Mouse (Mus musculus) MN1 (cell line): Measurements from ENCODE around the gene Bcam.
A peak's percentile ranks its signal among the peaks of the same experiment; 100 is the strongest.
"Not testable (repeated sequence)": the region's sequence is repeated elsewhere in the genome, so short reads cannot be mapped to it uniquely, and the experiment has no call there.

Experiments
- DNase-seq: peaks from one replicate; pipeline ENCODE4 v3.0.0-alpha.2; 2016; ENCODE audit warnings: low spot score

The Bcam gene

DNA sequence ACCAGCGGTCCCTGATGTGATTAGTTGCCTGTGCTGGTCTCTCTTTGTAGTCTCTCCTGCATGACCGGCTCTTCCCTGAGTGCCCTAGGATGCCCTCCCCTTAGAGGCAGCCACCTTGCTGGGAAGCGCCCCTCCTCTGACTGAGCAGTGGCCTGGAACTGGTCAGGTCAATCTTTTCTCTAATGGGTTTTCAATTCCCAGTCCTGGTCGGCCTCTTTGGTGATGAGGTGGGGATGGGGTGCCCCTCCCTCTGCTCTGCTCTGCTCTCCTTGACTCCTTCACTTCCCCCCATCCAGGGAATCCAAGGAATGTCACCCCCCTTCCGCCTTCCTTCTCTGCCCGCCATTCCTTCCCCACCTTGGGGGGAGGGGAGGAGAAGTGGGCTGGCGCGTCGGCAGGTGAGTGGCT lies at the start of gene Bcam:
Bcam (minus strand) TSS at position 33 of the 408 bp plus-strand sequence.
- DNase-seq = no peak

DNA sequence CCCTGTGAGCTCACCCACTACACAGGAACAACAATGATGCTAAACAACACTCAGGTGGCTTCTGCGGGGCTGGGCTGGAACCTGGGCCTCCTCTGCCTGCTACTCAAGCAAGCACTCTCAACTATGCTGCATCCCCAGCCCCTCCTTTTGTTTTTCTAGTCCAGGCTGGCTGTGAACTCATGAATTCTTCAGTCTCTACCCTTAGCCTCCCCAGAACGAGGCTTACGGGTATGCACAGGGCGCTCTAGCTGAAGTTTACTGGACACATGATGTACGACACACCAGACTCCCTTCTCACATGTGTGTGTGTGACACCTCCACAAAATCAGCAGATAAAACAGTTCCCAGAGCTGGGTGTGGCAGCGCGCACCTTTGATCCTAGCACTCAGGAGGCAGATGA lies 48.1 kb upstream of the Bcam start:
- DNase-seq = no peak

DNA sequence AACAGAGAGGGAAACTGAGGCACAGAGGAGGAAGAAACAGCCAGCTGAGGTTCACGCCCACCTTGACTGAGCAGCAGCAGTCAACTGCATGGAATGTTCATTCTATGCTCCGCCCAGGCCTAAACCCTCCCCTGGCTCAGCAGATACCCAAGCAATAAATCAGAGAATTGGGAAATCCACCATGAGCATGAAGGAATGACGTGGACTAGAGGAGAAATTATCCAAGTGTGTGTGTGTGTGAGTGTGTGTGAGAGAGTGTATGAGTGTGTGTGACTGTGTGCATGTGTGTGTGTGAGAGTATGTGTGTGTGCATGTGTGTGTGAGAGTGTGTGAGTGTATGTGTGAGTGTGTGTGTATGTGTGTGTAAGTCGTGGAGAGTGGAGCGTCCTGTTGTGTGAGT lies 47.6 kb upstream of the Bcam start:
- no peak for DNase-seq

DNA sequence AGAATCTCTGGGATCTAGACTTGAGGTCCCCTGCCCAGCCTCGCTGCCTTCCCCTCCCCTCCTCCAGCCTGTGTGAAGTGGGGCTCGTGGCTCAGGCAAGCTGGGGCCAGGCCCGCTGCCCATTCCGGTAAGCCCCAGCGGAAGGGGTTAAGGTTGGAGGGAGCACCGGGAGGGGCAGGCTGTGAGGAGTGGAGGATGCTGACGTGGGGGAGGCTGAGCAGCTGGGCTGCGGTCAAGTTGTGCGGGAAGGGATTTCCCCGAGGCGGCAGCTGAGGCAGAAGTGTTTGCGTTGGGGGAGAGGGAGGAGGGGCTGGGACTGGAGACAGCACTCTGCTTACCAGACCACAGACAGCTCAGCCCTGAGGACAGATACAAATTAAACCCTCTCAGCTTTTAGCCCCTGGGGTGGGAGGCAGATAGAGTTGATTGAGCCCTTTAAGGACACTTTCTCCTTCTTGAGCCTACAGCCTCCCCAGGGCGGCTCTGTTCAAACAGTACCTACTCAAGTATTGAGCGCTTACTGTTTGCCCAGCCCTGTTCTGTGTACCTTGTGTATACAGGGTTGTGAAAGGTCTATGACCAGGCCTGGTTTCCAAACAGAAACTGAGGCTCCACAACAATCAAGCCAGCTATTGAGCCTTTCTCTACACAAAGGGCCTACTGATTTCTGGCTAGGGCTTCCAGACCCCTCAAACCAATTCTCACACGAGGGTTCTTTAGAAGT lies 46.7 kb upstream of the Bcam start:
- peak; percentile 41 for DNase-seq

DNA sequence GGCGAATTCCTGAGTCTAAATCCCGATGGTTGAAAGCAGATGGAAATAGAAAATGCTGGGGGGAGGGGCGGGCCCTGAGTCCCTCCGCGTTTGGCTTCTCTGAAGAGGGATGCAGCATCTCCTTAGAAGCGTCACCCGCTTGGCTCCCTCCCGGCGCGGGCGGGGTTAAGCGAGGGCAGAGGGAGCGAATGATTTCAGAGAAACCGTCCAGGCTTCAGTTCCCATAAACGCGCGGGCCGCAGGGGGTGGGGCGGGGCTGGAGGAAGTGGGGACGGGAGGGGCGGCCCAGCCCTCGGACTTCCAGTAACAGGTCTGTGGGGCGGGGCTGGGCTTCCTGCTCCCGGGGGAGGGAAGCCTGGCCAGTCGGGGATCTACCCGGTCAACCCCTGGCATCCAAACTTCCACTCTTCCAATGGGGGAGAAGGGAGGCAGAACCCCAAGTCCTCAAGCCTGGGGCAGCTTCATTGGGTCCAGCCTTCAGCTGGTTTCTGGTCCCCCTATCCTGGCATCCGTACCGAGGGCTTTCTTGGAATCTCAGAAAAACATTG lies 45.5 kb upstream of the Bcam start:
- peak; percentile 73 for DNase-seq

DNA sequence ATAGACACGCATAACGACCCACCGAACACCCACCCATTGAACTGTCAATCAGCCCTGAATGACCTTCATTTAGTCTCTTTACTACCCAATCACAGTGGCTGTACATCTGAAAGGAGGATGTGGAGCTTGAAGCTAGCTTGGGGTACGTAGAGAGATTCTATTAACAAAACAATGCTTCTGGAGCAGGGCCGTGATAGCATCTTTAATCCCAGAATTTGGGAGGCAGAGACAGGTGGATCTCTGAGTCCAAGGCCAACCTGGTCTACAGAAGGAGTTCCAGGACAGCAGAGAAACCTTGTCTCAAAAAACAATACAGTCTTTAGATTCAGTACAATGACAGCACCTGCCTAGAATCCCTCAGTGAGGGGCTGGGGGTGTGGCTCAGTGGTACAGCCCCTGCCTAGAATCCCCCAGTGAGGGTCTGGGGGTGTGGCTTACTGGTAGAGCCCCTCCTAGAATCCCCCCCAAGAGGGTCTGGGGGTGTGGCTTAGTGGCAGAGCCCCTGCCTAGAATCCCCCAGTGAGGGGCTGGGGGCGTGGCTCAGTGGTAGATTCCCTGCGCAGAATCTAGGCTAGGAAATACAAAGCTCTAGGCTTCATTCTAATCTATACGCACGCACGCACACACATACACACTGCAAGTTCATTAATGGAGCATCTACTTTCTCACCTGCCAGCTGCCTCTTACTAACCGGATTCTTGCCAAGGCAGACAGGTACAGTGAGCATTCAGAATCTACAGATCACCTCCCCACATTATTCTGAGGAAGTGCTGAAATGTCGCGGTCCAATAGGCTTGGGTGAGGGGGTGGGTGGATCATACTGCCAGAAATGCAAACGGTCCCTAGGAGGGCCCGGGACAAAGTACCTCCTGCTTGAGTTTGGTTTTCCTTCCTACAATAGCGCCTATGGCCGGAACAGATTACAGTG lies 44.7 kb upstream of the Bcam start:
- no peak for DNase-seq

DNA sequence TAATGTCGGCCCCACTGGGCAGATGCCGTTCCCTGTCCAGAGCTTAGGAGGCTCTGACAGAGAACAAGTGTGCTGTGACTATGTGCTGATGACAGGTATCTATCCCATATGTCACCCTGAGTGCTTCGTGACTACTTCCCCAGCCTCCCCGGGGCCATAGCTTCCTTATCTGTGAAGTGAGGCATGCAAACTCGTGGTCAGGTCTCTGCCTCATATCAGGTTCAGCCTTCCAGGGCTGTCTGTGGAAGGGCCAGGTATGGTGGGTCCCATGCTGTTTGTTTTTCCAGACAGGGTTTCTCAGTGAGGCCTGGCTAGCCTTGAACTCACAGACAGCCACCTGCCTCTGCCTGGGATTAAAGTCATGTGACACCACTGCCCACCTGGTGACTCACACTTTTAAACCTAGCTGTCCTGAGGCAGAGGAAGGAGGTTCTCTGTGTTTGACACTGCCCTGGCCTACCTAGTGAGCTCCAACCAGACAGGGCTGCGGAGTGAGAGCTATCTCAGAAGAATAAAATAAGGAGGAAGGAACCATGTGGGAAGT lies 42.8 kb upstream of the Bcam start:
- no peak for DNase-seq

DNA sequence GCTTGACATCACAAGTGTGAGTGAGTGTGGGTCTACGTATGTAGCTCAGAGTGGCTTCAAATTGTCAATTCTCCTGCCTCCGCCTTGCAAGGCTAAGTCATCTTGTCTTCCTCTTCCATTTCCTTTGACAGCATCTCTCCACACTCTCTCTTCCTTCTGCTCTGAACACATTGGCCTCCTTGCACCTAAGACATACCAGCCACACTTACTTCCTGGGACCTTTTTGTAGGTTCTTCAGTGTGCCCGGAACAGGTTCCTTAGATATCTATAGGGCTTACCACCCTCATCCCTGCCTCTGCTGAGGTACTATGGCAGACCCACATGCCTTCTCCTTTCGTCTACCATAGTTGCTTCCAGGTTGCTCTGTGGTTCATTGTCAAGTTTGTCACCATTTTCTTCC lies 42.3 kb upstream of the Bcam start:
- DNase-seq = no peak

DNA sequence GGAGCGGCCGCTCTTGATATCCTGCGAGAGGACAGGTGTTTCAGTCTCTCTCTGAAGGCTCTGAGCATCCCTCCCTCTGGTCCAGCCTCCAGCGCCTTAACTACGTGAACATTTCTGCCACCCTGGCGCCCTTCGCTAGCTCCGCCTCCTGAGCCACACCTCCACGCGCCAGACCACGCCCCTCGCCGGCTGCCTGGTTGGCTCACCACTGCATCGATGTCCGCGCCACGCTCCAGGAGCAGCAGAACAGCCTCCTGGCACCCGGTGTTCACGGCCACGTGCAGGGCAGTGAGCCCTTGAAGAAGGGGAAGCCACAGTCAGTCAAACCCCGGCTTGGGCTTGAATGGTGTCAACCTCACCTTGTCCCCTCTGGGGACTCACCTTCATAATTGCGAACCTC lies 40.3 kb upstream of the Bcam start:
- no peak for DNase-seq

DNA sequence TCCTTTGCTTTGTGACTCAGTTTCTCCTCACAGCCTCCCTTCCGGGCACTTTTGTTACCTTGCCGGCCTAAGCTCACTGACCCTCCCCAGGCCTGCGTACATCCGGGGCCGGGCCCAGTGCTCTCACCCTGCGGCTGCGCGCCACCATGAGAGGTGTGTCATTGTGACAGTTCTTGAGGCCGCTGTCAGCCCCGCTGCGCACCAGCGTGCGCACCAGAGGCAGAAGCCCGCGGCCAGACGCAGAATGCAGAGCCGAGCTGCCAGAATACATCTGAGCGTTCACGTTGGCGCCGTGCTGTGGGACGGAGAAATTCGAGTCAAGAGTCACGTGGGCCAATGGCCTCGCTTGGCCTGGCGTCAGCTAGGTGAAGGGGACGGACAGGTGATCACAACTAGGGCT lies 38.6 kb upstream of the Bcam start:
- no peak for DNase-seq

DNA sequence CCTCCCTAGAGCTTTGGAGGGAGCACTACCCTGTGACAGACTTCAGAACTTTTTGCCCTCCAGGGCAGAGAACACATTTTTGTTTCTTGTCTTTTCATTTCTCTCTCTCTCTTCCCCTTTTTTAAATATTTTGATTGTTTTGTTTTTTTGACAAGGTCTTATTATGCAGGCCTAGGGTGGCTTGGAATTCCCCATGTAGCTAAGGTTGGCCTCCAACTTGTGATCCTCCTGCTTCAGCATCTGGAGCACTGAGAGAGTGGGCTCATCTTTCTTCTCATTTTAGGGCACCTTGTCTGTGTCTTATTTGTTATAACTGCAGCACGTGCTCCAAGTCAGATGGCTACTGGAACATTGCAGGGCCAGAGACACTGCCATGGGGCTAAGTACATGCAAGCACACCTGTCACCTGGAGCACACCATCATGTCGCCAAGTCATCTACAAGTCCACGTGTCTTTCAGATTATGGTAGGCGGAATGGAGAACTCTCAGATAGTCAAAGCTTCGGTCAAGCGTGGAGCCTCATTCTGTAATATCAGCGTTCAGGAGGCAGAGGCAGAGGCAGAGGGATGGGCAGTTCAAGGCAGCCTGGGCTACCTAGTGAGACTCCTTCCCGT lies 35.6 kb upstream of the Bcam start:
- DNase-seq = no peak

DNA sequence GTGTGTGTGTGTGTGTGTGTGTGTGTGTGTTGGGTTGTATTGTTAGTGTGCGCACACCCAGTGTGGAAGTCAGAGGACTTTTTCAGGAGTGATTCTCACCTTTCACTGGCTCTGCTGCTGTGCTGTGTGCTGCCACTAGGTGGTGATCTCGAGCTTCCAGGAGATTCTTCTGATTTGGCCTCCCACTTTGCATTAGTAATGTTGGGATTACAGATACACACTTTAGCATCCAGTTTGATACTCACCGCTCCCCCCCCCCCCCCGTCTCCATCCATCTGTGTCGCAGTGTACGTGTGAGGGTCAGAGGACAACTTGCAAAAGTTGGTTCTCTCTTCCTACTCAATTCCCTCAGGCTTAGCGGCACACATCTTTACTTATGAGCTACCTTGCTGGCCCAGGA lies 32.2 kb upstream of the Bcam start:
- DNase-seq = peak; percentile 26

DNA sequence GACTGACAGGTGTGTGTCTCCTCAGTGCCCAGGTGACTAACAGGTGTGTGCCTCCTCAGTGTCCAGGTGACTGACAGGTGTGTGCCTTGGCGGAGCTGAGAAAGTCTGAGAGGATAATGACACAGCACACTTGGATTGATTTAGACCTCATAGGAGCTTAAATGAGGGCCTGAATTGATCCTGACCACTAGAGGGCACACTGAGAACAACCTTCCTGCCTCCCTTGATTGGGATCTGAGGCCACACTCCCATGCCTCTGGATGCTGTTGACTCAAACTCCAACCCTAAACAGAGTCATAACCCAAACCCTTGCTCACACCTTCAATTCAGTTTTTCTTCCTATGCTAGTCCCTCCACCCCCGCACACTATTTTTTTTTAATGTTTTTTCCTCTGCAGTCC lies 29.9 kb upstream of the Bcam start:
- peak; percentile 36 for DNase-seq

DNA sequence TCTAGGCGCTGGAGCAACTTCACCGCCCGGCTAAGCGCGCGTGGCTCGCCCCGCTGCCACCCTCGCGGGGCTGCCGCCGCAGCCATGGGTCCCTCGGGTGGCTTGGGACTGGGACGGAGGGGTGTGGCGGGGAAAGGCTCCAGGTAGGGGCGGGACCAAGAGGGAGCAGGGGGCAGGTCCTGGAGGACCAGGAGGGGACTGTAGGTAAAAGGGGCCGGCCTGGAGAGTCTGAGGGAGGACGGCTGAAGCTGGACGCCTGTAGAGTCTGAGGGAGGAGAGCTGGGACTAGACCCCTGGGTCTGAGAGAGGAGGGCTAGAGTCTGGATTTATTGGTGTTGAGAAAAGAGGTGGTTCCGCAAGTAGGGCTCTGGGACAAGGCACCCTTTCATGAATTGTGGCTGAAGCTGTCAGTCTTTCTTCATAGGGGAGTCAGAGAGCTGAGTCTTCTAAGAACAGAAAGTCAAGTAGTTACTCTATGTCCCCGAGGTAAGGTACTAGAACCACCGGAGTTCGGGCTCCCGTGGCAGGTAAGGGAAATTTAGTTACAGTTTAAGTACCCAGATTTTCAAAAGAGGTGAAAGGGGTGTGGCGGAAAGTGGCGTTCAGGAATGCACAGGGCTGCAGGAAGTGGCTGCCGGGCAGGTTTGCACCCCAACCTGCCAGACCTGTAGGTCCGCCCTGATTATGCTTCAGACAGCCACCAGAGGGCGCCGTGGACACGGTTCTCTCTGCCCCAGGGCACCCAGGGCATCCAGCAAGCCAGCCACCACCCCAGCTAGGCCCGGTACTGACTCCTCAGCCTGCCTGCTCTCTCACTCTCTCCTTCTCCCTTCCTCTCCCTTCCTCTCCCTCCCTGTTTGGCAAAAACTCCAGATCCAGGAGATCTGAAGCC lies 26.1 kb upstream of the Bcam start, which contains the start of gene Cblc:
Cblc (minus strand) TSS at position 113 of the 892 bp plus-strand sequence.
- DNase-seq = peak; percentile 51

DNA sequence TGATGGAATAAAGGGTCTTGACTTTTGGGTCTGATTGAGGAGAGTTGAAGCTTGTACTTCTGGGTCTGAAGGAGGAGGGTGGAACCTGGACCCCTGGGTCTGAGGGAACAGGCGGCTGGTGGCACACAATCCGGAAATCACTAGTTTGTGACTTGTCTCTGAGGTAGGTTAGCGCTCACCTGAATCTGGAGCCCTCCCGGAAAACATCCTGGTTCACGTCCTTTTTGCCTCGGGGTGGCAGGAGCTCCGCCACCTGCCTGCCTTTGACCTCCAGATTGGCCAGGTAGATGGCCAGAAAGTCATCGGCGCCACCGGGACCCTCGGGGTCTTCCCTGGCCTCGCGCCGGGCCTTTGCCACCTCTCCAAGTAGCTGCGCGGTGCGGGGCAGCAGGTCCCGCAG lies 25.4 kb upstream of the Bcam start:
- DNase-seq = no peak

DNA sequence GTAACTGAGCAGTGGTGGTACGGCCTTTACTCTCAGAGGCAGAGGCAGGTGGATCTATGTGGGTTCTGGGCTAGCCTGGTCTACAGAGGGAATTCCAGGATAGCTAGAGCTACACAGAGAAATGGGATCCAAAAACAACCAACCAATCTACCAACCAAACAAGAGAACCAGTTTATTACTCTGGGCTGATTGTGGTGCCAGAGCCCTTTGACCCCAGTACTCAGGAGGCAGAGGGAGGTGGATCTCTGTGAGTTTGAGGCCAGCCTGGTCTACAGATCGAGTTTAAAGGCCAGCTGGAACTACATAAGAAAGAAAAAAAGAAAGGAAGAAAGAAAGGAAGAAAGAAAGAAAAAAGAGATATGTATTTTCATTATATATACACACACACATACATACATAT lies 24.4 kb upstream of the Bcam start:
- DNase-seq = no peak

DNA sequence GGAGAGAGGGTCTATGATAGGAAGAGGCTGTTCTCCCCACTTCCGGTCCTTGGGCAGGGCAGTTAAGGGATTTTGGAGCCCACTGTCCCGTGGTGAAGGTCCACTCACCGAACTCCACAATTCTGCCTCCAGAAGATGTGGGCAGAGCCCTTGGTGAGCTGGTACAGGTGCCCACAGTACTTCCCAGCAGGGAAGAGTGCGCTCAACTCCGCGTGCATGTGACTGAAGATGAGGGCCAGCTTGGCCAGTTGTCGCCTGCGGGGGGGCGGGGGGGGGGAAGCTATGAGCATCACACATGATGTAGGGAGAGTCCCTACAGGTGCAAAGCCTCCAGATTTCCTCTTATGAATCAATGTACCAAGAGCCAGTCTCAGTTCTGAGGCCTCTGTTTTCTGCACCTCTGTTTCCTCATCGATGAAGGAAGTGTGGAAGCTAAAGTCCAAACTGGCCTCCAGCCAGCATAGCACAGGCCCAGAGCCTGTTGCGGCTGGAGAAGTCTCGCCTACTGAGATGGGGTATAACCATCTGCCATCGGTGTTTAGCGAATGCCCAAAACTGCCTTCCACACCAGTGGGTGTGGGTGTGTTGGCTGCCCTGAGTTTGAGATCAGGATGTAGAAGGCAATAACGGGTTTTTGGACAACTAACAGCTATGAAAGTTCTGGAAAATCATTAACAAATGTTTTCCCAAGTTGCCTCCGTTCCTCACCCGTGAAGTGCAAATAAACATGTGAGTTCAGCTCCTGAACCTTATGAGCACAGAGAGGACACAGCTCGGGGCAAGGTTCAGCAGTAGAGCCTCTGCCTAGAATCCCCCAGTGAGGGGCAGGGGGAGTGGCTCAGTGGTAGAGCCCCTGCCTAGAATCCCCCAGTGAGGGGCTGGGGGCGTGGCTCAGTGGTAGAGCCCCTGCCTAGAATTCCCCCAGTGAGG lies 22.1 kb upstream of the Bcam start:
- DNase-seq = no peak

DNA sequence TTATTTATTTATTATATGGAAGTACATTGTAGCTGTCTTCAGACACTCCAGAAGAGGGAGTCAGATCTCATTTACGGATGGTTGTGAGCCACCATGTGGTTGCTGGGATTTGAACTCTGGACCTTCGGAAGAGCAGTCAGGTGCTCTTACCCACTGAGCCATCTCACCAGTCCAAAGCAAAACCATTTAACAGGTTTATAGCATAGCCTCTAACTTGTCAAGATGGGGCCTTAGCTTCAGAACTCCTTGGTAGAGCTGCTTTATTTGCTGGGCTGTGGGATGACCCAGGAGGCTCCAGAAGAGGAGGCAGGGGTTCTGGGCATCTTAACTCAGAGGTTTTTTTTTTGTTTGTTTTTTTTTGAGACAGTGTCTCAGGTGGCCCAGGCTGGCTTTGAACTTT lies 20.7 kb upstream of the Bcam start:
- not testable (repeated sequence) for DNase-seq

DNA sequence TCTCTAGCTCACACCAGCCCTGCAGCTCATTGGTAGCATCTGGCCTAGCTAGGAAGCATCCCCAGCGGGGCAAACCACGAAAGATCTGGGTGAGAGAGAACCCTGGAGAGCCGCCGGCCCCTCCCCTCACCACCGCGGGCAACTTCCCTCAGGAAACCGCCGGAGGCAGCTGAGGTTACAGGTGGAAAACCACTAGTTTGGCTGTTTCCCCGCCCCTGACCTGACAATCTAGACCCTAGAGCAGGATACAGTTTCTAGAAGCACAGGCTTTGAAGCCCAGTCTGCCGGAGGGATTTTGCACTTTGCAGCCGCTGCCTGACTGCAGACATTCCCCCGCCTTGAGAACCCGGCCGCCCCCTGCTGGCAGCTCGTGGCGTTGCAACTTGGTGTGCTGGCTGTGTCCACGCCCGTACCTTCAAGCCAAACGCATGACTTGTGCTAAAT lies 19.1 kb upstream of the Bcam start:
- DNase-seq = peak; percentile 65

DNA sequence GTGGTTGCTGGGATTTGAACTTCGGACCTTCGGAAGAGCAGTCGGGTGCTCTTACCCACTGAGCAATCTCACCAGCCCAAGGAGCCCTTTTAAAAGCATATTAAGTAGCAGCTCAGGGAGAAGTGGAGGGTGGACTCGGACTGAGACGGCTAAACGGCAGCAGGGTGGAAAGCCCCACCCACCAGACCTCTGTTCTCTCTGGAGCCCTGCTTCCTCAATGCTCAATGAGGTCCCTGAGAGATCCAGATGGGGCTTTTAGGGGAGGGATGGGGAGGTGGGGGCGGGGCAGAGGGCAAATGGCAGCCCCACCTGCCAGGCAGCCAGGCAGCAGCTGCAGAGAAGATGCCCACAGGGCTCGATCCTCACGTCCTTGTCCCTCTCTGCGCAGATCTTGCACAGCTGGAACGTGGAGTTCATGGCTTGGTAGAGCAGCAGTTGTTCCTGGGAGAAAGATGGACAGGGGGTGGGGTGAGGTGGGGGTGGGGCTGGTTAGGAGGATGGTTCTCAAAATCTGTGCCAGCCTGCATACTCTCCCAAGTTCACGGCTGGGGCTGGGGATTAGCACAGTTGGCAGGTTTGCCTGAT lies 15.2 kb upstream of the Bcam start:
- DNase-seq = no peak
